Mouse (Mus musculus): ENCODE results near the gene 4933428G20Rik. TPM values are rescaled to one million over a fixed set of nuclear protein-coding genes. Genes with fewer than 3 reads are reported as not detected.

The 4933428G20Rik gene
- polyA plus RNA-seq, 1 experiment from 2014 or later = 0.15 TPM

DNA sequence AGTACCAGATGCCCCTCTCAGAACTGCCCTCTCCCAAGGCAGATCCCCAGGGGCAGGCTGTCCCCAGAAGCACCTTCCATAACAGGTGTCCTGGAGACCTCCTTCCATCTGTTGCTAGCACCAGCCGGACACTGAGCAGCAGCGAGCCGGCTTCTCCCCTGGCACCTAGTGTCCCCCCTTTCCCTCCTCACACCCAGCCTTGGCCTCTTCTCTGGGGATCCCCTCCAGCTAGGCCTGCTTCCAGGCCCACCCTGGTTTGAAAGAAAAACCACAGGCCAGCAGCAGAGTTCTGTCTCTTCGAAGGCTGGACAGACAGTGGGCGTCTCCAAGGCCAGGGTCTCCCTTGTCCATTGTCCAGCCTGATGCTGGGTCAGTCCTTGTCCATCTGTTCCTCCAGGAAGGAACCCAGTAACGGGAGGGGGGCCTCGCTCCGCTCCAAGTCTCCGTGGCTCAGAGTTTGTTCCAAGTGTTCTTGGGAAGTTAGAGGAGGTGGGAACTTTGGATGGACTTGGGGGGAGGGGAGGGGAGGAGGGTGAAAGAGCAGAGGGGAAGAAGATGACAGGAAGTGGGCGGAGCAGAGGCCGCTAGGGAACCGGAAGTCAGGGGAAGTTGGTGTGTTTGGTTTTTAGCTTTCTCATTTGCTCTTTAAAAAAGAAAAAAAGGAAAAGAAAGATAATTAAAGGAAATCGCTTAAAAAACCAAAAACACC lies 11.7 kb upstream of the 4933428G20Rik start:
- H3K4me2 ChIP-seq (replicated peaks; ENCODE audit: low read depth, low read length) = peak overlapping the region; percentile 27

DNA sequence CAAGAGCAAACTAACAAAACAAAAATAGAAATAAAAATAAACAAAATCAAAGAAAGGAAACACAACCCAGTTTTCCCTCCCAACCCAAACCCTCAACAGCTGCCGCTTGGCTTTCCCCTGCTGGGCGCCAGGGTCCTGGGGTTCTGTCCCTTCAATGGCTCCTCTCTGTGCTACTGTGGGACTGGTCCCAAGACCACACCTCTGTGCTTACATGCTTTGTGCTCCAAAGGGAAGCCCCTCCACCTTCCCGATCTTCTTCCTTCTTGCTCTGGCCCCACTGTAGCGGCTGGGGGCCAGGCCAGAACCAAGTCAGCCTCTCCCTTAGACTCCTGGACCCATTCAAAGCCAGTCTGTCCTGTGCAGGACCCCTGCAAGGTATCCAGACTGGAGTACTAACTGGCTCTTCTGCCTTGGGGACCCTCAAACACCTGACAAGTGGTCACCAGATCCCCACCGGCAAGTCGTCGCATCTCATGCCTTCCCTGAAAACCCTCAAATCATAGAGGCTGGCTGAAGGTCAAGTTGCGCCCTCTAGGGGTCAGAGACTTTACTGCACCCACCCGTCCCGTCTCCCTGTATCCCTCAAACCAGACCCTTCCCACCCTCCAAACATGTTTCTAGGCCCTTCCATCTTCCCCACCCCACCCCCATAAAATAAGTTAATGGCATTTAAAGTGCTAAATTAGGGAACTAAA lies 11.0 kb upstream of the 4933428G20Rik start:
- H3K27me3 ChIP-seq (ENCODE audit: control insufficient read depth, insufficient read depth, low read length) = no peaks in the 10 kb centered on the region
- WGBS = 33% methylated on average over 10 of the region's 10 CpGs
- no peak overlapping the region for H3K4me3 ChIP-seq (ENCODE audit: low read length)
- ATAC-seq (ENCODE audit: low FRiP score, low TSS enrichment) = peak; percentile 37; the same call in 1 of the 2 replicates
- H3K27ac ChIP-seq (ENCODE audit: low read depth, low read length) = peak overlapping the region; percentile 38; the same call in 1 of the 2 replicates
- peaks cover 2% of the 10 kb centered on the region; the same call in 1 of the 2 replicates for H3K4me1 ChIP-seq (ENCODE audit: control insufficient read depth, insufficient read depth, low read length)
- peak overlapping the region; percentile 6; the same call in 1 of the 2 replicates for H3K4me2 ChIP-seq (replicated peaks; ENCODE audit: low read depth, low read length)
- H3K9me3 ChIP-seq (ENCODE audit: control insufficient read depth, low read length) = no peaks in the 10 kb centered on the region
- H3K36me3 ChIP-seq (ENCODE audit: control insufficient read depth, insufficient read depth, low read length) = no peaks in the 10 kb centered on the region; the same call in 1 of the 2 replicates
- no peak overlapping the region for H3K9ac ChIP-seq (ENCODE audit: low read depth, low read length)

More for the DNA sequence above, 11.7 kb upstream of the 4933428G20Rik start:
- H3K4me1 ChIP-seq (ENCODE audit: control insufficient read depth, insufficient read depth, low read length) = peaks cover 2% of the 10 kb centered on the region; the same call in 1 of the 2 replicates
- H3K9ac ChIP-seq (ENCODE audit: low read depth, low read length) = no peak overlapping the region
- no peaks in the 10 kb centered on the region for H3K9me3 ChIP-seq (ENCODE audit: control insufficient read depth, low read length)
- WGBS = 49% methylated on average over 13 of the region's 13 CpGs
- 0 out of 2 replicates have a peak overlapping the region, but pooled peaks have one; percentile 9 for H3K4me3 ChIP-seq (ENCODE audit: low read length)
- peak overlapping the region; percentile 38; the same call in 1 of the 2 replicates for H3K27ac ChIP-seq (ENCODE audit: low read depth, low read length)
- no peaks in the 10 kb centered on the region for H3K27me3 ChIP-seq (ENCODE audit: control insufficient read depth, insufficient read depth, low read length)
- ATAC-seq (ENCODE audit: low FRiP score, low TSS enrichment) = 0 out of 2 replicates have a peak, but pooled peaks have one; percentile 14
- H3K36me3 ChIP-seq (ENCODE audit: control insufficient read depth, insufficient read depth, low read length) = no peaks in the 10 kb centered on the region; the same call in 1 of the 2 replicates

DNA sequence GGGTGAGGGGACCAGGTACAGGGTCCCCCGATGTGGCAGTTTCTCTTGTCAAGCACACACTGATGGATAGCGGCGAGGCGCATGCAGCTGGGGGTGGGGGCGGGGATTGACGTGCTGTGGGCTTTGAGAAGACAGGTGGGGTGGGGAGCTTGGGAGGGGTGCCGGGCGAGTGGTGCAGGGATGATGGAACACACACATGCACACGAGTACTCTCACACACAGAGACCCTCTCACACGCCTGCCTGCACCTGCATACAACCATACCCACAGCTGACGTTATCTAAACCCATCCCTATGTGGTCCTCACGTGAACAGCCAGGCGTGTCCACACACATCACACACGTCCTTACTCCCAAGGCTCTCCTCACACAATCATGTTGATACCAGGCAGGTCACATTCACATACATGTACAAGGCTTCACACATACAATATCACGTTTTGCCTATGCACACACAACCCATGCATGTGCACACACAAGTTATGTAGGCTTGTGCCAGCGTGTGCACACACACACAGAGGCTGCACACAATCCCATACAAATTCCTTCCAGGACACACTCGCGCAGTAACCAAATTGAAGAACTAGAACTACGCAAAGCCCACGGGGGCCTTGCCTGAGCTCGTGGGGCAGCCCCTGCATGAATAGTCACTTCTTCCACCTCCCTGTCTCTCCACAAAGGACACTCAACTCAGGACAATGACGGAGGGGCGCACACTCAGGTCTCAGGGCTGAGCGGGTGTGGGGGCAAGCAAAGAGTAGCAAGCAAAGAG lies 9.8 kb upstream of the 4933428G20Rik start:
- H3K4me2 ChIP-seq (replicated peaks; ENCODE audit: low read depth, low read length) = no peak overlapping the region
- H3K9ac ChIP-seq (ENCODE audit: low read depth, low read length) = no peak overlapping the region
- ATAC-seq (ENCODE audit: low FRiP score, low TSS enrichment) = no peak
- H3K4me3 ChIP-seq (ENCODE audit: low read length) = no peak overlapping the region
- H3K9me3 ChIP-seq (ENCODE audit: control insufficient read depth, low read length) = no peaks in the 10 kb centered on the region
- no peaks in the 10 kb centered on the region for H3K27me3 ChIP-seq (ENCODE audit: control insufficient read depth, insufficient read depth, low read length)
- H3K4me1 ChIP-seq (ENCODE audit: control insufficient read depth, insufficient read depth, low read length) = peaks cover 2% of the 10 kb centered on the region; the same call in 1 of the 2 replicates
- H3K27ac ChIP-seq (ENCODE audit: low read depth, low read length) = no peak overlapping the region
- 67% methylated on average over 24 of the region's 24 CpGs for WGBS
- H3K36me3 ChIP-seq (ENCODE audit: control insufficient read depth, insufficient read depth, low read length) = no peaks in the 10 kb centered on the region

DNA sequence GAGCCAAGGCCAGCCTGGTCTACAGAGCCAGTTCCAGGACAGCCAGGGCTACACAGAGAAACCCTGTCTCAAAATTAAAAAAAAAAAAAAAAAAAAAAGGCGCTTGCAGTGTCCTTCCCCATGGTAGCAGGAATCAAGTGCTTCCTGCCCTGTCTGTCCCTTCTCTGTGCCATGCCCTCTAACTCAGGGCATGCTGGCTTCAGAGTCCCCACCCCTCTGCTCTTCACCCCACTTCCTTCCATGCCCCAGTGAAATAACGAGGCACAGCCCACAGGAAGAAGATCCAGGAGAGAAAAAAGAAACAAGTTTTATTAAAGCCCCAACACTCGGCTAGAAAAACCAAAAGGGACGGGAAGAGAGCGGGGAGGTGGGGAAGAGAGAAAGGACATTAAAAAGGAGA lies 8.9 kb upstream of the 4933428G20Rik start:
- Histone ChIP-seq H3K4me1 (ENCODE audit: control insufficient read depth, insufficient read depth, low read length) (peaks cover 2% of the 10 kb centered on the region; the same call in 1 of the 2 replicates), H3K27me3 (ENCODE audit: control insufficient read depth, insufficient read depth, low read length) (no peaks in the 10 kb centered on the region), H3K4me3 (ENCODE audit: low read length) (no peak overlapping the region), H3K9me3 (ENCODE audit: control insufficient read depth, low read length) (no peaks in the 10 kb centered on the region), H3K9ac (ENCODE audit: low read depth, low read length) (no peak overlapping the region), H3K27ac (ENCODE audit: low read depth, low read length) (no peak overlapping the region), H3K36me3 (ENCODE audit: control insufficient read depth, insufficient read depth, low read length) (no peaks in the 10 kb centered on the region), H3K4me2 (replicated peaks; ENCODE audit: low read depth, low read length) (no peak overlapping the region)
- no peak for ATAC-seq (ENCODE audit: low FRiP score, low TSS enrichment)
- WGBS = 36% methylated on average over 5 of the region's 5 CpGs

DNA sequence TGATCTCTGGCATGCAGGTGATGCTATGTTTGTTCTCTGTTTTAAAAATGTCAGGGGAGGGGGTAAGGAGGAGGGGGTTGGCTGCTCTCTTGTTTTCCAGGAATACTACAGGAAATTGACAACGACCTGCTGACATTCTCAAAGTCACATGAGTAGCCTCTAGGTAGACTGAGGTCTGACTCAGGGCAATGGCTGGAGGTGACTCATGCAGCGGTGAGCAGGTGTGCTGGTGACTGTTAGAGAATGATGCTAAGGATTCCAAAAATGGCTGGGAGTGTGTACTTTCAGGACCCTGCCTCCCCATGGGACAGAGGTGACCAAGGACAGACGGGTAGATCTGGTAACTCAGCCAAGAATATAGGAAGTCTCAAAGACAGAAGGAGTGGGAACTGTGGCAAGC lies 8.1 kb upstream of the 4933428G20Rik start:
- H3K9ac ChIP-seq (ENCODE audit: low read depth, low read length) = no peak overlapping the region
- H3K4me3 ChIP-seq (ENCODE audit: low read length) = no peak overlapping the region
- H3K4me2 ChIP-seq (replicated peaks; ENCODE audit: low read depth, low read length) = no peak overlapping the region
- 74% methylated on average over 3 of the region's 3 CpGs for WGBS
- no peaks in the 10 kb centered on the region for H3K27me3 ChIP-seq (ENCODE audit: control insufficient read depth, insufficient read depth, low read length)
- peaks cover 2% of the 10 kb centered on the region; the same call in 1 of the 2 replicates for H3K4me1 ChIP-seq (ENCODE audit: control insufficient read depth, insufficient read depth, low read length)
- no peaks in the 10 kb centered on the region for H3K9me3 ChIP-seq (ENCODE audit: control insufficient read depth, low read length)
- no peaks in the 10 kb centered on the region for H3K36me3 ChIP-seq (ENCODE audit: control insufficient read depth, insufficient read depth, low read length)
- H3K27ac ChIP-seq (ENCODE audit: low read depth, low read length) = no peak overlapping the region
- no peak for ATAC-seq (ENCODE audit: low FRiP score, low TSS enrichment)

DNA sequence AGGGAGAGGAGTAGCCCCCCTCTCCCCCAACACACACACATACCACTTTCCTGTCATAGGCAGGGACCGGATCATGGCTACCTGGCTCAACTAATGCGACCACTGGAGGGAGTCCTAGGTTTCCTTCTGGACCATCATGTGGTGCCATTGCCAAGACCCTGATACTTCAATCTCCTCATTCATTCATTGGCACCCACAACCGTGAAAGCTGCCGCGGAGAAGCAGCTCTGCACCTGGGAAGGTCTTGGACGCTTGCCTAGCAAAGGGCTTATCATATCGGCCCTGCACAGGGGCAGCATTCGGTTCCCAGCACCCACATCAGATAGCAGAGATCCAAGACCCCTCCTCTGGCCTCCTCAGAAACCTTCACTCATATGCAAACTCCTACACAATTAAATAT lies 6.2 kb upstream of the 4933428G20Rik start:
- Histone ChIP-seq H3K9ac (ENCODE audit: low read depth, low read length) (no peak overlapping the region), H3K4me2 (replicated peaks; ENCODE audit: low read depth, low read length) (no peak overlapping the region), H3K27ac (ENCODE audit: low read depth, low read length) (no peak overlapping the region), H3K4me3 (ENCODE audit: low read length) (no peak overlapping the region), H3K36me3 (ENCODE audit: control insufficient read depth, insufficient read depth, low read length) (no peaks in the 10 kb centered on the region; the same call in 1 of the 2 replicates), H3K9me3 (ENCODE audit: control insufficient read depth, low read length) (no peaks in the 10 kb centered on the region), H3K27me3 (ENCODE audit: control insufficient read depth, insufficient read depth, low read length) (peaks cover under 1% of the 10 kb centered on the region; the same call in 1 of the 2 replicates), H3K4me1 (ENCODE audit: control insufficient read depth, insufficient read depth, low read length) (peaks cover 4% of the 10 kb centered on the region)
- WGBS = 64% methylated on average over 8 of the region's 8 CpGs
- no peak for ATAC-seq (ENCODE audit: low FRiP score, low TSS enrichment)

DNA sequence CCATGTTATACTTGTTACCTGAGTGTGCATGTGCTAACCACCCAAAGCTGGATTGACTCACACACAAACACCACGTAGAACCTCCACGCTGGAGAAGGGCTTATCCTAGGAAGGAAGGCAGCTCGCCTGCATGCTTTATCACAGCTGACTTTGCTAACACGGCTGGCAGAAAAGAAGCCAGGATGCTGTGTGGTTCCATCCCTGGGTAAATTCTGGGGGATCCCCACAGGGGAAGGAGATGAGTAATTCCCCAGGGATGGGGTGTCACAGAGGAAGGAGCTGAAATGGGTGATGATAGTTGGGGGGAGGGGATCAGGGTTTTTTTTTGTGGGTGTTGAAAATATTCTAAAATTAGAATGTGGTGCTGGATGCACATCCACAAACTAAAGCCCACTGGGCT lies 5.6 kb upstream of the 4933428G20Rik start:
- H3K4me1 ChIP-seq (ENCODE audit: control insufficient read depth, insufficient read depth, low read length) = peaks cover 9% of the 10 kb centered on the region
- peaks cover 4% of the 10 kb centered on the region for H3K27me3 ChIP-seq (ENCODE audit: control insufficient read depth, insufficient read depth, low read length)
- ATAC-seq (ENCODE audit: low FRiP score, low TSS enrichment) = no peak
- H3K9ac ChIP-seq (ENCODE audit: low read depth, low read length) = no peak overlapping the region
- no peaks in the 10 kb centered on the region for H3K9me3 ChIP-seq (ENCODE audit: control insufficient read depth, low read length)
- H3K4me2 ChIP-seq (replicated peaks; ENCODE audit: low read depth, low read length) = no peak overlapping the region
- no peak overlapping the region for H3K4me3 ChIP-seq (ENCODE audit: low read length)
- WGBS = 82% methylated on average over 4 of the region's 4 CpGs
- peaks cover under 1% of the 10 kb centered on the region; the same call in 1 of the 2 replicates for H3K36me3 ChIP-seq (ENCODE audit: control insufficient read depth, insufficient read depth, low read length)
- H3K27ac ChIP-seq (ENCODE audit: low read depth, low read length) = no peak overlapping the region

DNA sequence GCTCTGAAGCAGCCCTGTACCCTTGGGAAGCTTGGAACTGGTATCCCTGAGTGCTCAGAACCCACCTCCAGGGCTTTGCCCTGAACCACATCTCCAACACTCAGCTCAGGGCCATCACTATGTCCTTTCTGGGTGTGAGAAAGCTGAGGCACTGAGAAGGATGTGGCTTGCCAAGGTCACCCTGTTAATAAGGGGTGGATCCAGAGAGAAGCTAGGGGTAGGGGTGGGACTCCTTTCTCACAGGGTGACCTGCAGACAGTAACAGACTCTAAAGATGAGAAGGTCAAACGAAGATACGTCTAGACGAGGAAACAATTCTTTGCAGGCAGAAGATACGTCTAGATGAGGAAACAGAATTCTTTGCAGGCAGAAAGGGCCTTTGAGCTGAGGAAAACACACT lies 2.7 kb upstream of the 4933428G20Rik start:
- 79% methylated on average over 4 of the region's 4 CpGs for WGBS

More for the DNA sequence above, 2.7 kb upstream of the 4933428G20Rik start:
- Histone ChIP-seq H3K9me3 (ENCODE audit: control insufficient read depth, low read length) (no peaks in the 10 kb centered on the region), H3K27me3 (ENCODE audit: control insufficient read depth, insufficient read depth, low read length) (peaks cover 25% of the 10 kb centered on the region), H3K27ac (ENCODE audit: low read depth, low read length) (no peak overlapping the region), H3K9ac (ENCODE audit: low read depth, low read length) (no peak overlapping the region), H3K4me1 (ENCODE audit: control insufficient read depth, insufficient read depth, low read length) (peaks cover 15% of the 10 kb centered on the region), H3K4me2 (replicated peaks; ENCODE audit: low read depth, low read length) (no peak overlapping the region), H3K36me3 (ENCODE audit: control insufficient read depth, insufficient read depth, low read length) (peaks cover 3% of the 10 kb centered on the region; the same call in 1 of the 2 replicates), H3K4me3 (ENCODE audit: low read length) (no peak overlapping the region)
- ATAC-seq (ENCODE audit: low FRiP score, low TSS enrichment) = no peak
